7 mouse cellular contexts compared by ENCODE assay signal in genomic region chr4:40722687-40723460, GRCm38 (mm10). TPM values are rescaled to one million over a fixed set of nuclear protein-coding genes. Genes with fewer than 3 reads are reported as not detected.
DNase-seq lines count a peak whose midpoint lies in the region; ATAC-seq and TF ChIP-seq lines count a peak whose summit lies in the region.

No protein-coding gene starts in this region.

- peak overlapping the region; percentile 96 for H3K9ac ChIP-seq in limb, embryonic 11.5 days (ENCODE audit: low read length)
- peak overlapping the region; percentile 96 for H3K9ac ChIP-seq in midbrain, embryonic 12.5 days (replicated peaks)

- peaks cover 19% of the 10 kb centered on the region; the same call in 1 of the 2 replicates for H3K36me3 ChIP-seq in limb, embryonic 11.5 days (ENCODE audit: control insufficient read depth, insufficient read depth, low read length)
- peaks cover 24% of the 10 kb centered on the region for H3K36me3 ChIP-seq in midbrain, embryonic 12.5 days

- WGBS in limb, embryonic 11.5 days = under 1% methylated on average over 38 of the region's 62 CpGs
- WGBS in midbrain, embryonic 12.5 days = 1% methylated on average over 44 of the region's 62 CpGs

- no peaks in the 10 kb centered on the region for H3K9me3 ChIP-seq in limb, embryonic 11.5 days (ENCODE audit: control insufficient read depth, low read length)
- no peaks in the 10 kb centered on the region for H3K9me3 ChIP-seq in midbrain, embryonic 12.5 days

- POLR2A ChIA-PET in Patski (lab: Charles Lee) = interaction anchor here (2.5 kb wide), 1 partner anchor 19 kb away, joined by 10 read pairs; the partner anchor contains the start of gene Aptx

- peaks cover 17% of the 10 kb centered on the region for H3K4me1 ChIP-seq in limb, embryonic 11.5 days (ENCODE audit: control insufficient read depth, insufficient read depth, low read length)
- peaks cover 37% of the 10 kb centered on the region for H3K4me1 ChIP-seq in midbrain, embryonic 12.5 days

- peak overlapping the region; percentile 98 for H3K27ac ChIP-seq in limb, embryonic 11.5 days (replicated peaks; ENCODE audit: low read depth, low read length)
- peak overlapping the region; percentile 100 for H3K27ac ChIP-seq in midbrain, embryonic 12.5 days (replicated peaks)

- ATAC-seq in Patski = peak; percentile 63
- peak; percentile 46 for ATAC-seq in inflammation-experienced regulatory T-cells, adult 6 months
- peak; percentile 87 for ATAC-seq in limb, embryonic 11.5 days (ENCODE audit: insufficient number of reproducible peaks, low FRiP score, low TSS enrichment, low read depth)
- peak; percentile 94 for ATAC-seq in midbrain, embryonic 12.5 days (ENCODE audit: low FRiP score, low read depth)

- H3K4me3 ChIP-seq in limb, embryonic 11.5 days (ENCODE audit: low read depth, low read length) = peak overlapping the region; percentile 91
- peak overlapping the region; percentile 85 for H3K4me3 ChIP-seq in midbrain, embryonic 12.5 days

- no peak for TF ChIP-seq CTCF in Patski (IDR thresholded peaks at IDR 0.05)

- H3K4me2 ChIP-seq in limb, embryonic 11.5 days (ENCODE audit: low read depth, severe bottlenecking) = peak overlapping the region; percentile 80
- H3K4me2 ChIP-seq in midbrain, embryonic 12.5 days (replicated peaks) = peak overlapping the region; percentile 77

- no peak for DNase-seq in Patski (ENCODE audit: low read depth, low spot score)
- DNase-seq in cerebellum, postnatal 4 days (ENCODE audit: low spot score in 2 of 2) = peak; percentile 72 to 84
- DNase-seq in gastrocnemius, postnatal 14 days = peak; percentile 75
- DNase-seq in limb, embryonic 11.5 days (ENCODE audit: low spot score) = peak; percentile 80
- peak; percentile 68 for DNase-seq in spleen, adult 12 weeks (ENCODE audit: low spot score)

- intact Hi-C loops in gastrocnemius, postnatal 14 days (cut with DNase I; ENCODE audit: low total_unique reads) = no loop called here

- in situ Hi-C loops in Patski (cut with MboI; ENCODE audit: low pct_unique_long_range_greater_than_20kb) = no loop called here

- no peaks in the 10 kb centered on the region for H3K27me3 ChIP-seq in Patski
- H3K27me3 ChIP-seq in limb, embryonic 11.5 days (ENCODE audit: control insufficient read depth, insufficient read depth, low read length) = no peaks in the 10 kb centered on the region
- H3K27me3 ChIP-seq in midbrain, embryonic 12.5 days = no peaks in the 10 kb centered on the region

- CTCF ChIA-PET in Patski (lab: Charles Lee) = no interaction called here

RNA-seq across cellular contexts. Expression of gene Dnaja1, which starts 0.9 kb away (rescaled TPM):
- 162 TPM for polyA plus RNA-seq in Patski (2021)
- 10 to 100 TPM; 43.2 to 59.6 TPM for total RNA-seq in gastrocnemius, postnatal 14 days (2021)
- polyA plus RNA-seq in inflammation-experienced regulatory T-cells, adult 6 months (2017; shearing (Covaris generic)) = 100 to 1,000 TPM; 482 to 526 (median 512) TPM
- polyA plus RNA-seq in limb, embryonic 11.5 days (2014; fragmentation: Nextera tagmentation; extraction: Ambion mirVana) = 583 and 614 TPM in 2 replicates
- polyA plus RNA-seq in midbrain, embryonic 12.5 days (2016; fragmentation: Nextera tagmentation; extraction: Ambion mirVana) = 623 and 674 TPM in 2 replicates

RNA-seq across cellular contexts. Expression of gene Aptx, which starts 19.9 kb away (rescaled TPM):
- 23.1 TPM for polyA plus RNA-seq in Patski (2021)
- 10 to 100 TPM; 12.9 to 13.0 TPM for total RNA-seq in gastrocnemius, postnatal 14 days (2021)
- polyA plus RNA-seq in inflammation-experienced regulatory T-cells, adult 6 months (2017; shearing (Covaris generic)) = 10 to 100 TPM; 28.8 to 46.4 (median 43.7) TPM
- 34.4 and 35.4 TPM in 2 replicates for polyA plus RNA-seq in limb, embryonic 11.5 days (2014; fragmentation: Nextera tagmentation; extraction: Ambion mirVana)
- polyA plus RNA-seq in midbrain, embryonic 12.5 days (2016; fragmentation: Nextera tagmentation; extraction: Ambion mirVana) = 48.0 and 50.8 TPM in 2 replicates

RNA-seq across cellular contexts. Expression of gene Smu1, which starts 34.8 kb away (rescaled TPM):
- polyA plus RNA-seq in Patski (2021) = 56.5 TPM
- total RNA-seq in gastrocnemius, postnatal 14 days (2021) = 10 to 100 TPM; 28.8 to 29.4 TPM
- polyA plus RNA-seq in inflammation-experienced regulatory T-cells, adult 6 months (2017; shearing (Covaris generic)) = 100 to 1,000 TPM; 131 to 146 (median 133) TPM
- polyA plus RNA-seq in limb, embryonic 11.5 days (2014; fragmentation: Nextera tagmentation; extraction: Ambion mirVana) = 183 and 185 TPM in 2 replicates
- 149 and 154 TPM in 2 replicates for polyA plus RNA-seq in midbrain, embryonic 12.5 days (2016; fragmentation: Nextera tagmentation; extraction: Ambion mirVana)
